ENCODE assay signal across 9 mouse cellular contexts in the genomic region with DNA sequence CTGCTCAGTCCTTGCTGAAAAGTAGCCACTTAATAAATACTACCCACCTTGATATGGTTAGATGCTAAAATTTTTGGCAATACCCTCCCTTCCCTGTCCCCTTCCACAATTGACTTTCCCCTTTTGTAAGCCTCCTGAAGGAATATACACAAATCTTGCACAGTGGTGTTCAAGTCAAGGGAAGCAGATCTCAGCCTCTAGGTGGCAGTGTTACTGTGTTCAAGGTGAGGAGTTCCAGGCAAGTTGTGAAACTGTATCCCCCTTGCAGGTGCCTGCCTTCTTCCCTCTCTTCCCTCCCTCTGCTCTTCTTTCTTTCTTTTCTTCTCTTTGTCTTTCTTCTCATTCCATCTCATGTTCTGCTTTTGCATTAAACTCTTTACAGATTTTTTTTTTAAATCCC.
DNase-seq lines count a peak whose midpoint lies in the region; ATAC-seq lines count a peak whose summit lies in the region.
"Had no signal": no experiment of that assay in that cellular context is flagged by ENCODE, and none has a peak within 500 bp of the region (broad histone marks: within the 10 kb centered on the region; RNA-seq: fewer than 3 reads in every experiment).

No protein-coding gene starts in this region.

- H3K9me3 ChIP-seq in midbrain, embryonic 11.5 days (ENCODE audit: control insufficient read depth, low read length) = no peaks in the 10 kb centered on the region
- H3K9me3 ChIP-seq: hindbrain, embryonic 15.5 days had no signal

- H3K4me3 ChIP-seq in midbrain, embryonic 11.5 days (ENCODE audit: low read depth, low read length) = no peak overlapping the region
- H3K4me3 ChIP-seq: hindbrain, embryonic 15.5 days had no signal

- no peaks in the 10 kb centered on the region for H3K36me3 ChIP-seq in midbrain, embryonic 11.5 days (ENCODE audit: control insufficient read depth, insufficient read depth, low read length)
- H3K36me3 ChIP-seq: hindbrain, embryonic 15.5 days had no signal

- intact Hi-C loops in gastrocnemius, postnatal 14 days (cut with DNase I; ENCODE audit: low total_unique reads) = no loop called here

- peak; percentile 49; the same call in 1 of the 2 replicates for ATAC-seq in midbrain, embryonic 11.5 days (ENCODE audit: low FRiP score)

- H3K9ac ChIP-seq in midbrain, embryonic 11.5 days (ENCODE audit: low read length) = no peak overlapping the region
- H3K9ac ChIP-seq: hindbrain, embryonic 15.5 days had no signal

- H3K27ac ChIP-seq in midbrain, embryonic 11.5 days (ENCODE audit: low read depth, low read length) = no peak overlapping the region

- no peak overlapping the region for H3K4me2 ChIP-seq in midbrain, embryonic 11.5 days
- H3K4me2 ChIP-seq: hindbrain, embryonic 15.5 days had no signal

- H3K4me1 ChIP-seq in midbrain, embryonic 11.5 days (ENCODE audit: control insufficient read depth, insufficient read depth, low read length) = no peaks in the 10 kb centered on the region

- peak; percentile 10 for DNase-seq in gastrocnemius, postnatal 14 days
- DNase-seq in gastrocnemius, adult 8-10 months (ENCODE audit: low spot score in 2 of 2) = no peak
- DNase-seq in adrenal gland, adult 2 months = peak; percentile 16
- peak; percentile 83 for DNase-seq in embryo, embryonic 11 days
- peak; percentile 53 for DNase-seq in heart, postnatal 4 days
- peak; percentile 32 to 73 for DNase-seq in layer of hippocampus, postnatal 25 days (ENCODE audit: extremely low spot score in 1 of 2, low spot score in 1 of 2)
- DNase-seq in midbrain, embryonic 11.5 days (ENCODE audit: low spot score, missing footprints) = peak; percentile 92
- DNase-seq in yolk sac, embryonic 10.5 days (ENCODE audit: low spot score) = peak; percentile 19

- no peaks in the 10 kb centered on the region for H3K27me3 ChIP-seq in midbrain, embryonic 11.5 days (ENCODE audit: control insufficient read depth, insufficient read depth, low read length)
- H3K27me3 ChIP-seq: hindbrain, embryonic 15.5 days had no signal

Comparison
In these comparisons a context has a peak if more than half of its experiments do, and no peak if none do; other contexts are left out.
1. DNase-seq: peak in gastrocnemius, postnatal 14 days (single experiment), adrenal gland, adult 2 months (single experiment), embryo, embryonic 11 days (single experiment), heart, postnatal 4 days (single experiment), layer of hippocampus, postnatal 25 days (2 of 2), midbrain, embryonic 11.5 days (single experiment) and yolk sac, embryonic 10.5 days (single experiment); none in gastrocnemius, adult 8-10 months (0 of 2).